Mouse (Mus musculus): ENCODE results near the gene Prdx6. TPM values are rescaled to one million over a fixed set of nuclear protein-coding genes. Genes with fewer than 3 reads are reported as not detected.

Gene Prdx6
- polyA plus RNA-seq, 1 experiment = 339 TPM

GRCm38 (mm10) chr1:161190253-161190910 is 60.6 kb downstream of the Prdx6 start:
- 71% methylated on average over 9 of the region's 9 CpGs for WGBS
- Histone ChIP-seq H3K27ac (ENCODE audit: insufficient read depth, low read length) (no peak overlapping the region), H3K27me3 (ENCODE audit: control insufficient read depth, insufficient read depth, low read length) (no peaks in the 10 kb centered on the region), H3K4me1 (ENCODE audit: control insufficient read depth, insufficient read depth, low read length) (no peaks in the 10 kb centered on the region), H3K4me3 (replicated peaks; ENCODE audit: insufficient read depth, low read depth, low read length) (no peak overlapping the region)
- no peak for TF ChIP-seq POLR2A (IDR thresholded peaks at IDR 0.05; ENCODE audit: borderline replicate concordance, insufficient read depth, low read length)
- TF ChIP-seq CTCF (IDR thresholded peaks at IDR 0.05; ENCODE audit: borderline replicate concordance, insufficient read depth, low read depth, low read length) = no peak
- DNase-seq = no peak

Other genes with a start within 250 kb of the Prdx6 start
- gene Zbtb37, start 216.4 kb downstream of the Prdx6 start, polyA plus RNA-seq (2012; rRNA removed) = 5.0 and 5.5 TPM in 2 replicates
- gene Dars2, start 180.6 kb downstream of the Prdx6 start, polyA plus RNA-seq (2012; rRNA removed) = 20.2 and 21.2 TPM in 2 replicates
- 1.6 and 1.9 TPM in 2 replicates for gene Cenpl, start 180.5 kb downstream of the Prdx6 start, polyA plus RNA-seq (2012; rRNA removed)
- gene Klhl20, start 119.7 kb downstream of the Prdx6 start, polyA plus RNA-seq (2012; rRNA removed) = 19.5 and 20.3 TPM in 2 replicates
- 10.9 and 14.3 TPM in 2 replicates for gene Ankrd45, start 108.5 kb downstream of the Prdx6 start, polyA plus RNA-seq (2012; rRNA removed)
- not detected in 2 replicates for gene Tex50, start 91.9 kb downstream of the Prdx6 start, polyA plus RNA-seq (2012; rRNA removed)
- not detected in 2 replicates for gene Tnfsf4, start 144.2 kb upstream of the Prdx6 start, polyA plus RNA-seq (2012; rRNA removed)
- gene Tnfsf18, start 243.4 kb upstream of the Prdx6 start, polyA plus RNA-seq (2012; rRNA removed) = not detected in 2 replicates

Data from cerebellum, adult 2 months (tissue).